Mouse (Mus musculus): Measurements from ENCODE around the gene Zbtb20.

DNA sequence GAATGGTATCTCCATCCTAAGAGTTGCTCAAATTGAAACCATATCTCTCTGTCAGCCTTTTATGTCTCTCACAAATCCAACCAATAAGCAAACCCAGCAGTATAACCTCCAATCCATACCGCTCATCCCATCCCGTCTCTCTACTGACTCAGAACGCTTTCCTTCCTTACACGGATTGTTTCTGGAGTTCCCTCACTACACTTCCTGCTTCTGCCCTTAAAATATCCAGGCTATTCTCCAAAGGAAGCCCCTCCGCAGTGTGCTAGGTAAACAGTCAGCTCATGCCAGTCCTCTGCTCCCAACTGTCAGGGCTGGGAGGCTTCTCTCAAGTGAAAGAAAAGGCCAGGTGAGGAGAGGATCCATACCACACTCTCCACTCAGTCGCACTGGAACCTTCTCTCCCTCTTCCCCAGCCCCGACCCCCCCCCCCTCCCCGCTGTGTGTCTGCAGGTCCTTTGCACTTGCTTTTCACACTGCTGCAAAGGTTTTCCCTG is 563.2 kb downstream of the Zbtb20 start:
- TF ChIP-seq CTCF (IDR thresholded peaks at IDR 0.05; ENCODE audit: low read depth) (no peak), EP300 (IDR thresholded peaks at IDR 0.05; ENCODE audit: low read depth) (no peak)

Measured in heart, postnatal 0 days (tissue).